Mouse (Mus musculus) embryonic facial prominence, embryonic 13.5 days (tissue): ENCODE results near the gene Klk1. TPM values are rescaled to one million over a fixed set of nuclear protein-coding genes. Genes with fewer than 3 reads are reported as not detected.
"Not testable (repeated sequence)": the region's sequence is repeated elsewhere in the genome, so short reads cannot be mapped to it uniquely, and the experiment has no call there.

Experiments used
- ATAC-seq: fragments of 200-750 bp; cut with Nextera tagmentation; 2 replicates; pipeline ENCODE4 v1.8.0; 2017; ENCODE audit warnings: low read depth; ENCODE audit not compliant: insufficient number of reproducible peaks, insufficient read depth, low FRiP score, low TSS enrichment
- H3K27ac ChIP-seq: fragments of 300-500 bp; sonication (generic); 2 replicates; pipeline ENCODE4 v1.5.1; 2015; ENCODE audit warnings: moderate library complexity, mild to moderate bottlenecking, inconsistent platforms
- H3K27me3 ChIP-seq: fragments of 300-500 bp; sonication (generic); 2 replicates; pipeline ENCODE4 v1.6.1; 2015; ENCODE audit warnings: mild to moderate bottlenecking, inconsistent platforms
- H3K36me3 ChIP-seq: fragments of 300-500 bp; sonication (generic); 2 replicates; pipeline ENCODE4 v1.6.1; 2015; ENCODE audit warnings: mild to moderate bottlenecking, inconsistent platforms
- H3K4me1 ChIP-seq: fragments of 300-500 bp; sonication (generic); 2 replicates; pipeline ENCODE4 v1.6.1; 2015; ENCODE audit warnings: inconsistent platforms
- H3K4me2 ChIP-seq: fragments of 300-500 bp; sonication (generic); 2 replicates; pipeline ENCODE4 v1.6.1; 2015; ENCODE audit warnings: moderate library complexity, mild to moderate bottlenecking, inconsistent platforms
- H3K4me3 ChIP-seq: fragments of 300-500 bp; sonication (generic); 2 replicates; pipeline ENCODE4 v1.5.1; 2015; ENCODE audit warnings: mild to moderate bottlenecking, inconsistent platforms
- H3K9ac ChIP-seq: fragments of 300-500 bp; sonication (generic); 2 replicates; pipeline ENCODE4 v1.6.1; 2015; ENCODE audit warnings: mild to moderate bottlenecking, inconsistent platforms
- H3K9me3 ChIP-seq: fragments of 300-500 bp; sonication (generic); 2 replicates; pipeline ENCODE4 v1.6.1; 2016; ENCODE audit warnings: inconsistent platforms
- WGBS: fragments of 180-500 bp; shearing (Covaris S2); methylation state at CpG from one replicate; pipeline ENCODE4 v1.1.7; 2015; ENCODE audit warnings: mixed read lengths; 5-methylcytosine and 5-hydroxymethylcytosine counted together
- polyA plus RNA-seq: library from polyadenylated mRNA; unstranded; fragments of >200 nt; fragmentation: Nextera tagmentation; extraction: Ambion mirVana; gene quantifications from 2 replicates; pipeline ENCODE4 v1.2.1, GENCODE M21; 2015

Gene Klk1
- polyA plus RNA-seq, 1 experiment from 2014 or later = not detected

DNA sequence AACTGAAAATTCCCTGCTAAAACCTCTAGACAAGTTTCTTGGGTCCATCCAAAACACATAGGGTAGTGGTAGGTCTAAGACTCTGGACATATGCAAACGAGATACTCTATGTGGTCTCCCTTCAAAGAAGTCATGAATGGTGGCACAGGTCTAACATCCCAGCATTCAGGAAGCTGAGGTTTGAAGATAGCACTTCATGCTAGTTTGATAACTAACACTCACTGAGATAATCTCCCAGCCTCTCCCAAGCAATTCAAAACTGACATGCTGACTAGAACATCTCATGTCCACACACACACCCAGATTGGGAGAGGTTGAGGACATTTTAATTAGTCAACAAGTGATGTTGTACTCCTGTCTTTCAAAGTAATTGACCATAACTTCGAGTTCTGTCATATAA is 14.8 kb downstream of the Klk1 start:
- no peaks in the 10 kb centered on the region for H3K9me3 ChIP-seq
- no peak overlapping the region for H3K27ac ChIP-seq
- no peak overlapping the region for H3K9ac ChIP-seq
- no peaks in the 10 kb centered on the region for H3K27me3 ChIP-seq
- ATAC-seq = no peak
- no peaks in the 10 kb centered on the region for H3K4me1 ChIP-seq
- H3K4me3 ChIP-seq = no peak overlapping the region
- H3K36me3 ChIP-seq = no peaks in the 10 kb centered on the region
- H3K4me2 ChIP-seq = no peak overlapping the region
- 42% methylated on average over 2 of the region's 2 CpGs for WGBS

DNA sequence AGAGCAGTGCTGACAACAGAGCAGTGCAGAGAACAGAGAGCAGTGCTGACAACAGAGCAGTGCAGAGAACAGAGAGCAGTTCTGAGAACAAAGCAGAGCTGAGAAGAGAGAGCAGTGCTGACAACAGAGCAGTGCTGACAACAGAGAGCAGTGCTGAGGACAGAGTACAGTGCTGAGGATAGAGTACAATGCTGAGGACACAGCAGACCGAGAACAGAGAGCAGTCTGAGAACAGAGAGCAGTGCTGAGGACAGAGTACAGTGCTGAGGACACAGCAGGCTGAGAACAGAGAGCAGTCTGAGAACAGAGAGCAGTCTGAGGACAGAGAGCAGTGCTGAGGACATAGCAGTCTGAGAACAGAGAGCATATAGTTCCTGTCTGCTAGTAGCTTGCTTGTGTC is 15.6 kb downstream of the Klk1 start:
- Histone ChIP-seq H3K4me3 (no peak overlapping the region), H3K27ac (no peak overlapping the region), H3K36me3 (no peaks in the 10 kb centered on the region), H3K9me3 (no peaks in the 10 kb centered on the region), H3K4me2 (no peak overlapping the region), H3K4me1 (peaks cover 7% of the 10 kb centered on the region), H3K9ac (no peak overlapping the region), H3K27me3 (no peaks in the 10 kb centered on the region)
- no peak for ATAC-seq
- WGBS = 59% methylated on average over 1 of the region's 1 CpGs

DNA sequence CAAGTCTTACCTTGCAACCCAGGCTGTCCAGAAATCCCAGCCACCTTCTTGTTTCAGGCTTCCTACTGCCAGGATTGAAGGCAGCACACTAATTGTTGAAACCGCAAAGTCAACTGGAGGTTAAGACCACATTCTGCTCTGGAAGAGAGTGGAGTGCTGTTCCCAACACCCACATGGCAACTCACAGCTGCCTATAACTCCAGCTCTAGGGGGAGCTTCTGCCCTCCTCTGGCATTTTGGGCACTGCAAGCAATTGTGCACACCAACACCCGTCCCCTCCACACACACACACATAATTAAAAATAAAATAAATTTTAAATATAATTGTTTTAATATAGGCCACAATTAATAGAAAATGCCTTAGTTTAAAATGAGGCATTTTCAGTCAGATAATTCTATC is 16.0 kb downstream of the Klk1 start:
- no peaks in the 10 kb centered on the region for H3K27me3 ChIP-seq
- H3K27ac ChIP-seq = no peak overlapping the region
- H3K4me3 ChIP-seq = no peak overlapping the region
- no peak overlapping the region for H3K9ac ChIP-seq
- H3K9me3 ChIP-seq = no peaks in the 10 kb centered on the region
- 61% methylated on average over 2 of the region's 2 CpGs for WGBS
- no peak for ATAC-seq
- H3K4me2 ChIP-seq = no peak overlapping the region
- H3K36me3 ChIP-seq = no peaks in the 10 kb centered on the region
- H3K4me1 ChIP-seq = peaks cover 7% of the 10 kb centered on the region

DNA sequence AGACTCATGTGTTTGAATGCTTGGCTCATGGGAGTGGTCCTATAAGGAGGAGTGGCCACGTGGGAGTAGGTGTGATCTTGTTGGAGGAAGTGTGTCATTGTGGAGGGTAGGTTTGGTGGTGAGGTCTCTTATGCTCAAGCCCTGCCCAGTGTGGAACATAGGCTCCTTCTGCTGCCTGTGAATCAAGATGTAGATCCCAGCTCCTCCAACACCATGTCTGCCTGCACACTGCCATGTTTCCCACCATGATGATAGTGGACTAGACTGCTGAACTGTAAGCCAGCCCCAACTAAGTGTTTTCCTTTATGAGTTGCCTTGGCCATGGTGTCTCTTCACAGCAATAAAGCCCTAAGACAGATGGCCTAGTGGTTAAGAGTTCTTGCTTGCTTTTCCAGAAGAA is 18.9 kb downstream of the Klk1 start:
- Histone ChIP-seq H3K9me3 (no peaks in the 10 kb centered on the region), H3K27me3 (no peaks in the 10 kb centered on the region), H3K9ac (no peak overlapping the region), H3K36me3 (peaks cover 13% of the 10 kb centered on the region), H3K4me1 (peaks cover 19% of the 10 kb centered on the region), H3K4me2 (no peak overlapping the region), H3K4me3 (no peak overlapping the region), H3K27ac (no peak overlapping the region)
- ATAC-seq = no peak
- WGBS = 60% methylated on average over 1 of the region's 1 CpGs

DNA sequence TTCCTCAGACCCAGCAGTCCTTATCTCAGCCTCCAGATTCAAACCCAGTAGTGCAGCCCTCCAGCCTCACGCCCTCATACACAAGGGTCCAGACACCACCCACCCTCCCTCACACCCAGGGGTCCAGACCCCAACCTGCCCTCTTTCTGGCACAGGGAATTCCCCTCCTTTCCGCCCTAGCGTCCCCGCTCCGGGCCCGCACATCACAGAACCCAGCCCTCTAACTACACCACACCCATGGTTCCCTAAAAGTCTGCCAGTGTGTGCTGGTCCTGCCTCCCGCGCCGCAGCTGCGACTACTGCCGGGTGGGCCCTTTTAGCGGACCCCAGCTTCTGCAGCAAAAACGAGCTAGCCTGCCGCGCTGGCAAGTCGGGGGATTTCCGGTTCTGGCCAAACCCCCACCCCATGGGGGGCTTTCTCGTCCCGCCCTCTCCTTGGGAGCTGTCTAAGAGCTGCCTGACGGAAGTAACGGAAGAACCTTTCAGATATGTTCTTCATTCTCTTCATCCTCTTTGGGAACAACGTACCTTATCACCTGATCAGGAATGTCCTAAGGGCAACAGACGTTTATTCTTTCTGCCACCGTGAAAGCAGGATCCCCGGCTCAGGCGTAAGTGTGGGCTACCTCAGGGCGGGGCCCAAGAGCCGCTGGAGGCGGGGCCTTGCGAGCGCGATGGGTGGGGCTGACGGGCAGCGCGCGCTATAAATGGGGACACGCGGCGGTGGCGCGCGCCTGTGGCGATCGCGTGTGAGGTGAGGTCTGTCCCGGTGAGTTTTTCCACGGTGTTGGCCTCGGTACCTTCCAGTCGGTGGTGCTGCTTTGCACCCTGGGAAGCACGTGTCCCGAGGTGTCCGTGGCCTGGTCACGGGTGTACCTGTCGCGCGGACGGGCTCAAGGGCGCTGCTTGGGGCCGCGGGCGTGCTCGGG is 21.2 kb downstream of the Klk1 start, which contains the start of the genes 1700028J19Rik and 2410002F23Rik:
TSS of gene 1700028J19Rik (minus strand) at position 641 of the 929 bp plus-strand sequence.
TSS of gene 2410002F23Rik (plus strand) at position 668 of the 929 bp plus-strand sequence.
- ATAC-seq = peak; percentile 85
- under 1% methylated on average over 62 of the region's 62 CpGs for WGBS
- no peaks in the 10 kb centered on the region for H3K9me3 ChIP-seq
- H3K36me3 ChIP-seq = peaks cover 34% of the 10 kb centered on the region
- H3K4me3 ChIP-seq = peak within 1 kb of the TSS; percentile 91
- peak within 1 kb of the TSS; percentile 79 for H3K4me2 ChIP-seq
- peak within 1 kb of the TSS; percentile 93 for H3K27ac ChIP-seq
- H3K4me1 ChIP-seq = peaks cover 28% of the 10 kb centered on the region
- no peaks in the 10 kb centered on the region for H3K27me3 ChIP-seq
- peak within 1 kb of the TSS; percentile 89 for H3K9ac ChIP-seq

DNA sequence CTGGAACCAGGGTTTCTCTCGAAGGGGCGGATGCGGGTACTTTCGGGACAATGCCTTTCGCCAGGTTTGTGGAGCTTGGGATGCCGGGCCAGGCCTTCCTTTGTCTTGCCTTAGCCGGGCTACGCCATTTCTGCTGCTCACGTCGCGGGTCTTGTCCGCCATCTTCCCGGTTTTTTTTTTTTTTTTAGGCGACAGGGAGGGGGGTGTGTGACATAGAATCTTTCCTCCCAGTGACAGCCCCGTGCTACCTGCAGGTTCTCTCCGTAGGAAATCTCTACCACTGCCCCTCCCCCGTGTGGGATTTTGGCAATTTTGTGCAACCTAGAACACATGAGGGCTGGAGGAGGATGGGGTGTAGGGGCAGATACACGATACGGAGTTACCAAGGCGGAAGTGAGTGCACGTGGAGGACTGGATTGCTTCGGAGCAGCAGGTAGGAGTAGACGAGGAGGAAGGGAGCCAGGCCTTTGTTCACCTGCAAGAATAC is 21.9 kb downstream of the Klk1 start:
- ATAC-seq = no peak
- under 1% methylated on average over 23 of the region's 23 CpGs for WGBS
- Histone ChIP-seq H3K27me3 (no peaks in the 10 kb centered on the region), H3K36me3 (peaks cover 38% of the 10 kb centered on the region), H3K4me3 (peak overlapping the region; percentile 91), H3K4me2 (peak overlapping the region; percentile 79), H3K4me1 (peaks cover 28% of the 10 kb centered on the region), H3K9me3 (no peaks in the 10 kb centered on the region), H3K27ac (peak overlapping the region; percentile 93), H3K9ac (peak overlapping the region; percentile 89)

DNA sequence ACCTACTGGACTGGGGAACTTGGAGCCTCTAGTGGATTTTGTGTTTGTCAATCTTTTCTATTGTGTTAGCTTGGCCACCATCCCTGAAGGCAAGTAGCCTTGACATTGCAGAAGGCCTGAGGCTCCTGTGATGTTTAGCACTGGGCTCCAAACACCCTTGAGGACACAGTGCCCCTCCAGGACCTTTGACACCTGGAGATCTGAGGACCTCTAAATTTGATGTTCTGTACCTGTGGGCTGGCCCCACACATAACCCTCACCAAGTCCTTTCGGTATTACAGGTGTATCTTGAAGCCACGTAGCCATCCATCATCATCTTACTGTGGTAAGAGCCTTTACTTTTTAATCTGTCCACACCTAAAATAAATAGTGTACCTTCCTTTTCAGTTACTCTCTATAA is 22.8 kb downstream of the Klk1 start:
- H3K4me1 ChIP-seq = peaks cover 30% of the 10 kb centered on the region
- ATAC-seq = no peak
- peak overlapping the region; percentile 79 for H3K4me2 ChIP-seq
- WGBS = 89% methylated on average over 2 of the region's 2 CpGs
- H3K9ac ChIP-seq = peak overlapping the region; percentile 89
- H3K27me3 ChIP-seq = no peaks in the 10 kb centered on the region
- H3K4me3 ChIP-seq = peak overlapping the region; percentile 91
- H3K27ac ChIP-seq = no peak overlapping the region
- peaks cover 47% of the 10 kb centered on the region for H3K36me3 ChIP-seq
- no peaks in the 10 kb centered on the region for H3K9me3 ChIP-seq

DNA sequence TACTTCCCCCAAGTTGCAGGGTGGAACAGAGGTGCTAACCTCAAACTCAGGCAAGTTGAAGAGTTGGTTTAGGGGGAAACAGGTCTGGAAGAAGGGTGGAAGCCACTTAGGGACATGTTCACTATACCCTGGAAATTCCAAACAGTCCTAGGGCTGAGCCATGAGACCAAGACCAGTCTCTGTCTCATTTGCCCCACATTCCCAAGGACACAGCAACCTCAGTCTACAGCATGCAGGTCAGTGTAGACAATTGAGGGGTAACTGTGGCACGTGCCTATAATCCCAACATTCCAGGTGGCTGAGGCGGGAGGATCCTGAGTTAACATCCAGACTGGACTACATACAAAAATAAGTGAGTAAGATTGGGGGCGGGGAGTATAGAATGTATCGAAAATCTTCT is 24.1 kb downstream of the Klk1 start:
- Histone ChIP-seq H3K4me1 (peaks cover 31% of the 10 kb centered on the region), H3K4me3 (no peak overlapping the region), H3K36me3 (peaks cover 57% of the 10 kb centered on the region), H3K27me3 (no peaks in the 10 kb centered on the region), H3K9ac (no peak overlapping the region), H3K4me2 (no peak overlapping the region), H3K9me3 (no peaks in the 10 kb centered on the region), H3K27ac (no peak overlapping the region)
- WGBS = 92% methylated on average over 4 of the region's 4 CpGs
- no peak for ATAC-seq

DNA sequence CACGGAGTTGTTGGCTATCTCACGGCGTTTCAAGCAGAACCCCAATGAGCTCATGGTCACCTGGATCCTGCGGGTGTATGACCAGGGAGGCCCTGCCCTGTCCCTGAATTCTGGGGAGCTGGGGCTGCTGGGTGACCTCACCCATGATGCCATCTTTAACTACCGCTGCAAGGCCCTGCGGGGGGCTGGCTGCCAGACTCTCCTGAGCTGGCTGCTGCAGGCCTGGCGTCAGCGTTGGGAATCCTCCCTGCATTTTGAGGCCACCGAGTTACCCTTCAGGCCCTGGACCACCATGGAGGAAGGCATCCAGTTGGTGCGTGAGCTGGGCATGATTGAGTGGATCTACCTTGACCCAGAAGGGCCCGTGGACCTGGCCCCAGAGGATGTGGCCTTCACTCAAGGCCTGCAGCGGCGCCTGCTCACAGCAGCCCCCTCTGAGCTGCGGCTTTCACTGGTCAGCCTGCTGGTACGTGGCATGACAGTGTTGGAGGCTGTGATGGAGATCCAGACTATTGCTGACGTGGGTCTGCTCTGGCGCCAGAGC is 25.6 kb downstream of the Klk1 start:
- not testable (repeated sequence) for H3K27me3 ChIP-seq, H3K9ac ChIP-seq, H3K4me2 ChIP-seq, ATAC-seq, H3K4me3 ChIP-seq, H3K9me3 ChIP-seq, H3K27ac ChIP-seq
- Histone ChIP-seq H3K4me1 (peaks cover 25% of the 10 kb centered on the region), H3K36me3 (peaks cover 61% of the 10 kb centered on the region)
- 89% methylated on average over 17 of the region's 17 CpGs for whole genome bisulfite sequencing

DNA sequence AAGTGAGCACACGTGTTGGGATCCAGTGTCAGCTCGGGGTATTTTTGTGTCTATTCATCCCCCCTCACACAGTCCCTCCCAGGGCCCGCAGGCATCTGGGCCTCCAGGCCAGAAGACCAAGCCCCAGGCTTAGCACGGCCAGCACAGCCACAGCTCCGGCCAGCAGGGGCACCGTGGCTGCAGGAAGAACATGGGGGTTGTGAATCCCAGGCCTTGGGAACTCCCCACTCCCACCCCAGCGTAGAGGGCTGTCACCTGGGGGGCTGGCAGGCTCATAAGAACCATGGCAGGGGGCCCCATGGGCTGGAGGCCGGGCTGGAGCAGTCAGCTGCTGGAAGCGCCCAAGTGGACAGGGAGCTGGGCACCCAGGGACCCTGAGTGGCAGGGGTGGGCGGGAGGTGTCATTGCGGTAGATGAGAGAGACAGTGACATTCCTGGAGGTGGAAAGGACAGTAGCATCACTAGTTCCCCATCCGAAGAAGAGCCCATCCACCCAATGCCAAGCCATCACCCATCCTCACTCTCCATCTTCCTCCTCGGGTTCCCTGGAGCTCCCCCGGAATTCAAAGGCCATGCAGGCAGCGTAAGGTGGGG is 28.0 kb downstream of the Klk1 start:
- no peak for ATAC-seq

DNA sequence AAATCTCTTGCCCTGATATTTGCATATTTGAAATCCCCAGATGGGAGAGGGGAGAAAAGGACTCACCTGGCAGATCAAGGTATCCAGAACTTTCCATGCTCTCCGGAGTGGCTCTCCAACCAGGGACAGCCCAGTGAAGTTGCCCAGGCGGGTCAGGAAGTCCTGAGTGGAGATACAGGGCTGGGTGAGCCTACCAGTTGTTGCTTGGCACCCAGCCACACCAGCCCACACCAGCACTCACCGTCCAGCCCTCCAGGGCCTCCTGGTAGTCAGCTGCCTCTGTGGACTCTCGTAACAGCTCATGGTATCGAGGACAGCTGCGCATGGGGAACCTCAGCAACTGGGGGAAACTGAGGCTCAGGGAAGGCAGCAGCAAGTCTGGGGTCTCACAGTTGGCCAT is 29.8 kb downstream of the Klk1 start:
- no peaks in the 10 kb centered on the region for H3K9me3 ChIP-seq
- ATAC-seq = no peak
- H3K9ac ChIP-seq = no peak overlapping the region
- H3K27ac ChIP-seq = no peak overlapping the region
- 82% methylated on average over 6 of the region's 6 CpGs for WGBS
- no peaks in the 10 kb centered on the region for H3K27me3 ChIP-seq
- H3K4me1 ChIP-seq = peaks cover 4% of the 10 kb centered on the region; the same call in 1 of the 2 replicates
- H3K4me2 ChIP-seq = no peak overlapping the region
- peaks cover 40% of the 10 kb centered on the region for H3K36me3 ChIP-seq
- no peak overlapping the region for H3K4me3 ChIP-seq

More for the DNA sequence above, 28.0 kb downstream of the Klk1 start:
- WGBS = 64% methylated on average over 15 of the region's 15 CpGs
- H3K4me2 ChIP-seq = no peak overlapping the region
- peak overlapping the region; percentile 7; the same call in 1 of the 2 replicates for H3K27ac ChIP-seq
- no peak overlapping the region for H3K9ac ChIP-seq
- peaks cover 17% of the 10 kb centered on the region for H3K4me1 ChIP-seq
- H3K9me3 ChIP-seq = no peaks in the 10 kb centered on the region
- H3K36me3 ChIP-seq = peaks cover 57% of the 10 kb centered on the region
- H3K4me3 ChIP-seq = no peak overlapping the region
- no peaks in the 10 kb centered on the region for H3K27me3 ChIP-seq
